Mouse (Mus musculus): Measurements from ENCODE around the gene 9230102O04Rik. TPM values are rescaled to one million over a fixed set of nuclear protein-coding genes. Genes with fewer than 3 reads are reported as not detected.

Gene 9230102O04Rik
- polyA plus RNA-seq, 2 experiments, result not detected

GRCm38 (mm10) chr2:9889651-9890183 is 377 bp upstream of the 9230102O04Rik start, which contains the start of gene Gata3:
TSS of gene Gata3 (minus strand) at chr2:9890034.
- DNase-seq (ENCODE audit: low spot score), result no peak
- no peak within 1 kb of the TSS for H3K27ac ChIP-seq (replicated peaks; ENCODE audit: low read depth, low read length)

GRCm38 (mm10) chr2:9887636-9888035 is 1.7 kb downstream of the 9230102O04Rik start:
- ATAC-seq (ENCODE audit: low FRiP score, low read depth), result no peak
- no peak for TF ChIP-seq POLR2A (IDR thresholded peaks at IDR 0.05; ENCODE audit: borderline replicate concordance, extremely low read depth, insufficient read depth, insufficient read length)
- Histone ChIP-seq H3K9me3 (ENCODE audit: control insufficient read depth, low read length) (no peaks in the 10 kb centered on the region), H3K4me2 (replicated peaks; ENCODE audit: low read depth, low read length, severe bottlenecking) (no peak overlapping the region), H3K27me3 (ENCODE audit: control insufficient read depth, insufficient read depth, low read length) (peaks cover 91% of the 10 kb centered on the region), H3K4me1 (ENCODE audit: control insufficient read depth, insufficient read depth, low read length) (0 out of 2 replicates have a peak, but pooled peaks cover 2% of the 10 kb centered on the region), H3K27ac (replicated peaks; ENCODE audit: low read depth, low read length) (no peak overlapping the region), H3K9ac (ENCODE audit: low read depth, low read length, severe bottlenecking) (no peak overlapping the region), H3K4me3 (replicated peaks; ENCODE audit: low read length) (no peak overlapping the region), H3K36me3 (ENCODE audit: control insufficient read depth, insufficient read depth, low read length) (no peaks in the 10 kb centered on the region)
- DNase-seq (ENCODE audit: low spot score), result no peak
- 1% methylated on average over 7 of the region's 7 CpGs for WGBS

More at GRCm38 (mm10) chr2:9889651-9890183, 377 bp upstream of the 9230102O04Rik start, which contains the start of gene Gata3:
- no peak within 1 kb of the TSS for H3K9ac ChIP-seq (ENCODE audit: low read depth, low read length, severe bottlenecking)
- no peak for TF ChIP-seq POLR2A (IDR thresholded peaks at IDR 0.05; ENCODE audit: borderline replicate concordance, extremely low read depth, insufficient read depth, insufficient read length)
- H3K4me2 ChIP-seq (replicated peaks; ENCODE audit: low read depth, low read length, severe bottlenecking), result peak within 1 kb of the TSS; percentile 25; the same call in 1 of the 2 replicates
- peaks cover 94% of the 10 kb centered on the region for H3K27me3 ChIP-seq (ENCODE audit: control insufficient read depth, insufficient read depth, low read length)
- H3K4me1 ChIP-seq (ENCODE audit: control insufficient read depth, insufficient read depth, low read length), result 0 out of 2 replicates have a peak, but pooled peaks cover 2% of the 10 kb centered on the region
- no peaks in the 10 kb centered on the region for H3K36me3 ChIP-seq (ENCODE audit: control insufficient read depth, insufficient read depth, low read length)
- no peaks in the 10 kb centered on the region for H3K9me3 ChIP-seq (ENCODE audit: control insufficient read depth, low read length)
- no peak for ATAC-seq (ENCODE audit: low FRiP score, low read depth)
- H3K4me3 ChIP-seq (replicated peaks; ENCODE audit: low read length), result peak within 1 kb of the TSS; percentile 8; the same call in 1 of the 2 replicates
- 0% methylated on average over 23 of the region's 23 CpGs for WGBS

- no peaks in the 10 kb centered on the region for H3K36me3 ChIP-seq (ENCODE audit: control insufficient read depth, insufficient read depth, low read length)
- no peak overlapping the region for H3K4me2 ChIP-seq (replicated peaks; ENCODE audit: low read depth, low read length, severe bottlenecking)
- 0 out of 2 replicates have a peak, but pooled peaks cover 2% of the 10 kb centered on the region for H3K4me1 ChIP-seq (ENCODE audit: control insufficient read depth, insufficient read depth, low read length)
- H3K27ac ChIP-seq (replicated peaks; ENCODE audit: low read depth, low read length), result no peak overlapping the region
- no peak for DNase-seq (ENCODE audit: low spot score)
- peaks cover 89% of the 10 kb centered on the region for H3K27me3 ChIP-seq (ENCODE audit: control insufficient read depth, insufficient read depth, low read length)
- WGBS, result 6% methylated on average over 7 of the region's 7 CpGs
- no peak overlapping the region for H3K9ac ChIP-seq (ENCODE audit: low read depth, low read length, severe bottlenecking)
- TF ChIP-seq POLR2A (IDR thresholded peaks at IDR 0.05; ENCODE audit: borderline replicate concordance, extremely low read depth, insufficient read depth, insufficient read length), result no peak
- H3K4me3 ChIP-seq (replicated peaks; ENCODE audit: low read length), result no peak overlapping the region
- no peaks in the 10 kb centered on the region for H3K9me3 ChIP-seq (ENCODE audit: control insufficient read depth, low read length)
- ATAC-seq (ENCODE audit: low FRiP score, low read depth), result no peak
These were observed 2.3 kb downstream of the 9230102O04Rik start for GRCm38 (mm10) chr2:9886921-9887610.

GRCm38 (mm10) chr2:9886031-9886430 is 3.3 kb downstream of the 9230102O04Rik start:
- peaks cover 10% of the 10 kb centered on the region for H3K4me1 ChIP-seq (ENCODE audit: control insufficient read depth, insufficient read depth, low read length)
- H3K27ac ChIP-seq (replicated peaks; ENCODE audit: low read depth, low read length), result no peak overlapping the region
- ATAC-seq (ENCODE audit: low FRiP score, low read depth) (no peak), DNase-seq (ENCODE audit: low spot score) (no peak)
- WGBS, result 24% methylated on average over 3 of the region's 3 CpGs
- H3K4me3 ChIP-seq (replicated peaks; ENCODE audit: low read length), result no peak overlapping the region
- H3K9me3 ChIP-seq (ENCODE audit: control insufficient read depth, low read length), result no peaks in the 10 kb centered on the region
- no peak overlapping the region for H3K4me2 ChIP-seq (replicated peaks; ENCODE audit: low read depth, low read length, severe bottlenecking)
- H3K36me3 ChIP-seq (ENCODE audit: control insufficient read depth, insufficient read depth, low read length), result no peaks in the 10 kb centered on the region
- no peak for TF ChIP-seq POLR2A (IDR thresholded peaks at IDR 0.05; ENCODE audit: borderline replicate concordance, extremely low read depth, insufficient read depth, insufficient read length)
- peaks cover 94% of the 10 kb centered on the region for H3K27me3 ChIP-seq (ENCODE audit: control insufficient read depth, insufficient read depth, low read length)
- no peak overlapping the region for H3K9ac ChIP-seq (ENCODE audit: low read depth, low read length, severe bottlenecking)

- no peak for TF ChIP-seq POLR2A (IDR thresholded peaks at IDR 0.05; ENCODE audit: borderline replicate concordance, extremely low read depth, insufficient read depth, insufficient read length)
- Histone ChIP-seq H3K9ac (ENCODE audit: low read depth, low read length, severe bottlenecking) (no peak overlapping the region), H3K4me1 (ENCODE audit: control insufficient read depth, insufficient read depth, low read length) (peaks cover 13% of the 10 kb centered on the region), H3K27me3 (ENCODE audit: control insufficient read depth, insufficient read depth, low read length) (peaks cover 94% of the 10 kb centered on the region), H3K4me2 (replicated peaks; ENCODE audit: low read depth, low read length, severe bottlenecking) (no peak overlapping the region), H3K36me3 (ENCODE audit: control insufficient read depth, insufficient read depth, low read length) (no peaks in the 10 kb centered on the region), H3K4me3 (replicated peaks; ENCODE audit: low read length) (no peak overlapping the region), H3K27ac (replicated peaks; ENCODE audit: low read depth, low read length) (no peak overlapping the region), H3K9me3 (ENCODE audit: control insufficient read depth, low read length) (no peaks in the 10 kb centered on the region)
- 5% methylated on average over 14 of the region's 14 CpGs for WGBS
- no peak for ATAC-seq (ENCODE audit: low FRiP score, low read depth)
- DNase-seq (ENCODE audit: low spot score), result no peak
These were observed 4.0 kb downstream of the 9230102O04Rik start for GRCm38 (mm10) chr2:9885217-9885770.
